Mouse (Mus musculus): ENCODE data around the gene Stim1. TPM values are rescaled to one million over a fixed set of nuclear protein-coding genes. Genes with fewer than 3 reads are reported as not detected.

Gene Stim1
- polyA plus RNA-seq, 1 experiment from 2014 or later, result 16.2 TPM

DNA sequence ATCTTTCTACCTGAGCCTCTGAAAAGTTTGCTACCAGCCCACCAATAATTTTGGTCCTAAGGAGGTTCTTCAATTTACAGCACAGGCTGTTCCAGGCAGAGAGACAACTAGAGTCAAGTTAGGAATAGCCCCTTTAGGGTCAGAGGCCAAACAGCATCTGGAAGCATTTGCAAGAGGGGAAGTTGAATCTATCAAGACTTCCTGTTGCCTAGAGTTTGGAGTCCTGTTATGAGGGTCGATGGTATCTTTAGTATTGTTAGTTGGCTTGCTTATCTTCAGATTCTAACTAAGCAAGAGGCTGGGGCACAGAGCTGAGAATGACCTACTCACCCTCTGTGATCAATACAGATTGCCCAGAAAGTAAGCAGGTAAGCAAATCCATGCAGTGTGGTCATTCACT is 46.5 kb downstream of the Stim1 start:
- no peaks in the 10 kb centered on the region for H3K27me3 ChIP-seq
- H3K4me2 ChIP-seq (replicated peaks), result no peak overlapping the region
- H3K27ac ChIP-seq (replicated peaks), result no peak overlapping the region
- no peak for ATAC-seq (ENCODE audit: low FRiP score, low read depth)
- no peak overlapping the region for H3K4me3 ChIP-seq
- no peaks in the 10 kb centered on the region for H3K36me3 ChIP-seq
- no peak overlapping the region for H3K9ac ChIP-seq (replicated peaks)
- H3K9me3 ChIP-seq, result no peaks in the 10 kb centered on the region
- 79% methylated on average over 1 of the region's 1 CpGs for WGBS
- H3K4me1 ChIP-seq, result no peaks in the 10 kb centered on the region

DNA sequence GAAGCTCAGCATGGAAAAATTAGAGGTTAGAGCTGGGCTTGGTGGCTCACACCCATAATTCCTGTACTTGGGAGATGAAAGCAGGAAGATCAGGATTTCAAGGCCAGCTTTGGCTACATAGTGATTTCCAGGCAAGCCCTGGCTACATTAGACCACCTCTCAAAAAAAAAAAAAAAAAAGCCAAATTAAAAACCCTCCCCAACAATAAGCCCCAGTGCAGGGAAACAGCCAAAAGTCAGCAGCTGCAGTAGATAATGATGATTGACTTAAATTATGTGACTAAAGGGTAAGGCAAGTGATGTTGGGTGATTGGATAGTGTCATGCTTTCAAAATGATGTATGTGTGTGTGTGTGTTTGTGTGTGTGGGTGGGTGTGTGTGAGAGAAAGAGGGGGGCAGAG is 47.3 kb downstream of the Stim1 start:
- ATAC-seq (ENCODE audit: low FRiP score, low read depth), result no peak
- Histone ChIP-seq H3K9me3 (no peaks in the 10 kb centered on the region), H3K27ac (replicated peaks) (no peak overlapping the region), H3K36me3 (no peaks in the 10 kb centered on the region), H3K27me3 (no peaks in the 10 kb centered on the region), H3K4me2 (replicated peaks) (no peak overlapping the region), H3K4me1 (no peaks in the 10 kb centered on the region), H3K4me3 (no peak overlapping the region), H3K9ac (replicated peaks) (no peak overlapping the region)

DNA sequence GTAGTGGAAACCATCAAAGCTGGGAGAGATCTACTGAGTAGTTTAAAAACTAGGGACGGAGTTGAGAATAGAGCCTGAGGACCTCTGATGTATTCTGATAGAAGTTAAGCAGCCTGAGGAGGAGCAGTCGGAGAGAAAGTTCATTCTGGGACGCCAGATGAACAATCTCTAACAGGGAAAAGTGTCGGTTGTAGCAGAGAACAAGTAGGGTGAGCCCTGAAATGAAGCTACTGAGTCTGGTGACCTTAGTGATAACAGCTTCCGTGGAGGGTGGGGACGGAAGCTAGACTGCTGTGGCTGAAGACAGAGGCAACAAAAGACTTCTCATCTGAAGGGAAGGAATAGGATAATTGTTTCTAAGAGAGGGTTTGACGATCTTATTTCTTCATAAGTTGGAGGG is 47.8 kb downstream of the Stim1 start:
- Histone ChIP-seq H3K4me1 (no peaks in the 10 kb centered on the region), H3K9me3 (no peaks in the 10 kb centered on the region), H3K27ac (replicated peaks) (no peak overlapping the region), H3K9ac (replicated peaks) (no peak overlapping the region), H3K4me3 (no peak overlapping the region), H3K27me3 (no peaks in the 10 kb centered on the region), H3K4me2 (replicated peaks) (no peak overlapping the region), H3K36me3 (no peaks in the 10 kb centered on the region)
- WGBS, result 77% methylated on average over 7 of the region's 7 CpGs
- no peak for ATAC-seq (ENCODE audit: low FRiP score, low read depth)

DNA sequence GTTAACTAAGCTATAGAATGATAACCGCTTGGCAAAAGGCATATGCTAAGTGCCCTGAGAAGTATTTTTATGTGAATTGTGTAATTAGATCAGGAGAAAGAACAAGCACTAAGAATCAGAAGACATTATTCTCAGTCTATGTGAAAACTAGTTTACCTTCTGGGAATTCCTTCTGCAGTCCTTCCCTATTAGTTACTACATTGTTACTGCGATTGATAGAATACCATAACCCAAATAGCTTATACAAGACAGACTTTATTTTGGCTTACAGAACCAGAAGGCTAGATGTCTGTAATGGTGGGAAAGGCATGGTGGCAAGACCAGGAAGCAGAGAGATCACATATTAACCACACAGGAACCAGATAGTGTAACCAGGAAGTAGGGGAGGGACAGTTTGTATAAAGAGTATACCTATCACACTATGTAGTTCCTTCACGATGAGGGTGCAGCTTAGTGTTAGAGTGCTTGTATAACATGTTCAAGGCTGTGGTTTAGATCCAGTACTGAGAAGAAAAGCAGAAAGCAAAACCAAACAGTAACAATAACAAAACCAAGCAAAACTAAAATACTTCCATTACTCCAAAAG is 50.1 kb downstream of the Stim1 start:
- H3K4me2 ChIP-seq (replicated peaks), result no peak overlapping the region
- 97% methylated on average over 3 of the region's 3 CpGs for WGBS
- H3K9ac ChIP-seq (replicated peaks), result no peak overlapping the region
- no peak overlapping the region for H3K4me3 ChIP-seq
- no peaks in the 10 kb centered on the region for H3K36me3 ChIP-seq
- no peaks in the 10 kb centered on the region for H3K27me3 ChIP-seq
- ATAC-seq (ENCODE audit: low FRiP score, low read depth), result no peak
- H3K27ac ChIP-seq (replicated peaks), result no peak overlapping the region
- H3K9me3 ChIP-seq, result no peaks in the 10 kb centered on the region
- no peaks in the 10 kb centered on the region for H3K4me1 ChIP-seq

DNA sequence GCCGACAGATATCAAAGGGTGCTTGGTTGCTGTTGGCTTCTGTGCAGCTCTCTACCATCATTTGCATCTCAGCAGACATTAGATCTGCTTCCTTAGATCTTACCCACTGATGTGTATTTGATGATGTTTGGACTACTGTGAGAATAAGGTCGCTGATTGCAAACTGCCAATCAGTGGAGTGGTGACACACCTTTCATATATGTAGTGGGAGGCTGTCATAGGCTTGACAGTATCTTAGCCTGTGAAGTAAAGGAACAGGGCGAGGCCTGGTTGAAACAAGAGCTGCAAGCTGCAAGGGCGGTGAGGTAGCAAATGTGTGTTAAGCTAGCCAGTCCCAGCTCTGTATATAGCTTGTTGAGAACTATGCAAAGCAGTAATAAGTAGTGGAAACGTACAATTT is 54.5 kb downstream of the Stim1 start:
- Histone ChIP-seq H3K9ac (replicated peaks) (no peak overlapping the region), H3K4me3 (no peak overlapping the region), H3K9me3 (no peaks in the 10 kb centered on the region), H3K27me3 (no peaks in the 10 kb centered on the region), H3K4me2 (replicated peaks) (no peak overlapping the region), H3K4me1 (no peaks in the 10 kb centered on the region), H3K27ac (replicated peaks) (no peak overlapping the region), H3K36me3 (no peaks in the 10 kb centered on the region)
- no peak for ATAC-seq (ENCODE audit: low FRiP score, low read depth)
- 88% methylated on average over 5 of the region's 5 CpGs for WGBS

DNA sequence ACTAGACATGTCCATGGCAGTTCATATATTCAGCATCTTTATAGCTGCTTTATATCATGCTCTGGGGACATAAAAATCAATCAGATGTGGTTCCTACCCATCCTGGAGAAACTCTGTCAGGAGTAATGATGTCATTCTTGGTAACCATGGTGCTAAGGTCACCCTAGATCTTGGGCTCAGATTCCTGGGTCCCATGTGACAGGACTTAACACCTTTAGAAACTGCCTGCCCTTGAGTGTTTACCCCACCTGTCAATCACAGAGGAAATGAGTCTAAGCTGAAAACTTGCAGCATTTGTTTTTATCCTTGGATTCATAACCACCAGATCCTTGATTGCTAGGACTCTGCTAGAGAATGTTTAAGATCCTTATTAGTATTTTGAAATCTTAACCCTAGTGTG is 58.7 kb downstream of the Stim1 start:
- Histone ChIP-seq H3K9me3 (no peaks in the 10 kb centered on the region), H3K27me3 (no peaks in the 10 kb centered on the region), H3K27ac (replicated peaks) (no peak overlapping the region), H3K4me3 (no peak overlapping the region), H3K4me1 (no peaks in the 10 kb centered on the region), H3K9ac (replicated peaks) (no peak overlapping the region), H3K36me3 (no peaks in the 10 kb centered on the region), H3K4me2 (replicated peaks) (no peak overlapping the region)
- no peak for ATAC-seq (ENCODE audit: low FRiP score, low read depth)

GRCm38 (mm10) chr7:102330270-102330669 is 62.7 kb downstream of the Stim1 start:
- H3K9me3 ChIP-seq, result no peaks in the 10 kb centered on the region
- no peak overlapping the region for H3K27ac ChIP-seq (replicated peaks)
- H3K9ac ChIP-seq (replicated peaks), result no peak overlapping the region
- H3K4me2 ChIP-seq (replicated peaks), result no peak overlapping the region
- ATAC-seq (ENCODE audit: low FRiP score, low read depth), result no peak
- no peak overlapping the region for H3K4me3 ChIP-seq
- 91% methylated on average over 5 of the region's 5 CpGs for WGBS
- no peaks in the 10 kb centered on the region for H3K27me3 ChIP-seq
- no peaks in the 10 kb centered on the region for H3K36me3 ChIP-seq
- H3K4me1 ChIP-seq, result no peaks in the 10 kb centered on the region

GRCm38 (mm10) chr7:102331476-102331875 is 63.9 kb downstream of the Stim1 start:
- no peaks in the 10 kb centered on the region for H3K4me1 ChIP-seq
- H3K36me3 ChIP-seq, result no peaks in the 10 kb centered on the region
- no peak for ATAC-seq (ENCODE audit: low FRiP score, low read depth)
- H3K4me2 ChIP-seq (replicated peaks), result no peak overlapping the region
- no peak overlapping the region for H3K4me3 ChIP-seq
- no peak overlapping the region for H3K27ac ChIP-seq (replicated peaks)
- H3K9me3 ChIP-seq, result no peaks in the 10 kb centered on the region
- 69% methylated on average over 3 of the region's 3 CpGs for WGBS
- H3K9ac ChIP-seq (replicated peaks), result no peak overlapping the region
- no peaks in the 10 kb centered on the region for H3K27me3 ChIP-seq

DNA sequence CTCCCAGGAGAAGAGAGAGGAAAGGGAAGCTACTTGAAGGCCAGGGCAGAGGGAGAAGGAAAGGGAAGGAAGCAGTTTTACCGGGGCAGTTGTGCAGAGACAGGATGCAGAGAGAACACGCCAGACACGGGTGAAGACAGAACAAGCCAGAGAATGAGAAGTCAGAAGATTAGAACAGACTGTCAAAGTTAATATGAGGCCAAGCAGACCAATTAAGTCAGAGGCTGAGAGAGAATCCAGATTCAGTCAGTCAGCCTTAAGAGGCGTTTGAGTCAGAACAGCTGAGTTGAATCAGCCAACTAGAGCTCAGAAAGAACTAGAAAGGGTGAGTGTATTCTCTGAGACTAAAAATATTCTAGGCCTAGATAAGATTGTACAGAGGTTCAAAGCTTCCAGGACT is 66.1 kb downstream of the Stim1 start:
- 86% methylated on average over 4 of the region's 4 CpGs for WGBS
- Histone ChIP-seq H3K9me3 (no peaks in the 10 kb centered on the region), H3K9ac (replicated peaks) (no peak overlapping the region), H3K4me2 (replicated peaks) (no peak overlapping the region), H3K4me3 (no peak overlapping the region), H3K27me3 (no peaks in the 10 kb centered on the region), H3K36me3 (no peaks in the 10 kb centered on the region), H3K27ac (replicated peaks) (no peak overlapping the region), H3K4me1 (no peaks in the 10 kb centered on the region)
- no peak for ATAC-seq (ENCODE audit: low FRiP score, low read depth)

DNA sequence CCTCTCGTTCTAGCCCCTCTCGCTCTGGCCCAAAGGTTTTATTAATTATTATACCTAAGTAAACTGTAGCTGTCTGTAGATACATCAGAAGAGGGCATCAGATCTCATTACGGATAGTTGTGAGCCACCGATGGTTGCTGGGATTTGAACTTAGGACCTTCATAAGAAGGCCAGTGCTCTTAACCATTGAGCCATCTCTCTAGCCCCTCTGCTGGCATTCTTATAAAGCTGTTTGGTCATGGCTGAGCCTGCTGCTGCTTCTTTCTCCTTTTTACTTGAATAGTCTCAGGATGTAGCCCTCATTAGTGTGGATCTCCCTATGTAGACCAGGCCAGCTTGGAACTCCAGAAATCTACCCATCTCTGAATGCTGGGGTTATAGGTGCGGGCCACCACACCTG is 69.7 kb downstream of the Stim1 start:
- H3K36me3 ChIP-seq, result no peaks in the 10 kb centered on the region
- H3K27me3 ChIP-seq, result no peaks in the 10 kb centered on the region
- H3K4me2 ChIP-seq (replicated peaks), result no peak overlapping the region
- H3K9me3 ChIP-seq, result no peaks in the 10 kb centered on the region
- H3K27ac ChIP-seq (replicated peaks), result no peak overlapping the region
- no peaks in the 10 kb centered on the region for H3K4me1 ChIP-seq
- no peak overlapping the region for H3K9ac ChIP-seq (replicated peaks)
- 94% methylated on average over 5 of the region's 5 CpGs for WGBS
- ATAC-seq (ENCODE audit: low FRiP score, low read depth), result no peak
- no peak overlapping the region for H3K4me3 ChIP-seq

- 85% methylated on average over 3 of the region's 3 CpGs for WGBS
- H3K4me2 ChIP-seq (replicated peaks), result no peak overlapping the region
- ATAC-seq (ENCODE audit: low FRiP score, low read depth), result no peak
- H3K27ac ChIP-seq (replicated peaks), result no peak overlapping the region
- H3K9me3 ChIP-seq, result no peaks in the 10 kb centered on the region
- H3K4me3 ChIP-seq, result no peak overlapping the region
- no peak overlapping the region for H3K9ac ChIP-seq (replicated peaks)
- H3K36me3 ChIP-seq, result no peaks in the 10 kb centered on the region
- no peaks in the 10 kb centered on the region for H3K27me3 ChIP-seq
- H3K4me1 ChIP-seq, result no peaks in the 10 kb centered on the region
Measured at GRCm38 (mm10) chr7:102337898-102338297, 70.3 kb downstream of the Stim1 start.

GRCm38 (mm10) chr7:102338956-102339355 is 71.3 kb downstream of the Stim1 start:
- H3K27me3 ChIP-seq, result no peaks in the 10 kb centered on the region
- no peak for ATAC-seq (ENCODE audit: low FRiP score, low read depth)
- no peaks in the 10 kb centered on the region for H3K4me1 ChIP-seq
- no peak overlapping the region for H3K4me2 ChIP-seq (replicated peaks)
- no peak overlapping the region for H3K4me3 ChIP-seq
- H3K36me3 ChIP-seq, result no peaks in the 10 kb centered on the region
- no peak overlapping the region for H3K9ac ChIP-seq (replicated peaks)
- no peaks in the 10 kb centered on the region for H3K9me3 ChIP-seq
- no peak overlapping the region for H3K27ac ChIP-seq (replicated peaks)
- WGBS, result 89% methylated on average over 3 of the region's 3 CpGs

DNA sequence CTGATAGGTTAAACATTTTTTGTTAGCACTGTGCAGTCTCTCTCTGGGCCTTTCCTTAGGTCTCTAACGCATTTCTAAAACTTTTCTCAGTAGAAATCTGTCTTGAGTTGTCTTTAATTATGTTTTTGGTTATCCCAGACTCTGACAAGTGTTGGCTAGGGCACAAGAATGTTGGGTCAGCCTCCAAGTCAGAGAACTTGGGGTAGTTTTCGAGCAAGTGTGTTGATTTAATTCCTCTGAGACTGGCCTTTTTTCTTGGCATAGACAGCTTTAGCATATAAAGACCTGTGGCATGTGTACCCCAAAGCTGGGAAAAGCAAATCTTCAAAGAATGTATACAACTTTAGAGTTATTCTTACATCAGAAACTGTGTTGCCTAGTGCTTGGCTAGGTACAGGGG is 78.3 kb downstream of the Stim1 start:
- Histone ChIP-seq H3K9ac (replicated peaks) (no peak overlapping the region), H3K27ac (replicated peaks) (no peak overlapping the region), H3K36me3 (no peaks in the 10 kb centered on the region), H3K4me2 (replicated peaks) (no peak overlapping the region), H3K4me3 (no peak overlapping the region), H3K9me3 (no peaks in the 10 kb centered on the region), H3K27me3 (no peaks in the 10 kb centered on the region), H3K4me1 (no peaks in the 10 kb centered on the region)
- 73% methylated on average over 2 of the region's 2 CpGs for WGBS
- no peak for ATAC-seq (ENCODE audit: low FRiP score, low read depth)
